Mouse (Mus musculus): ENCODE results near the gene Fgd3.

DNA sequence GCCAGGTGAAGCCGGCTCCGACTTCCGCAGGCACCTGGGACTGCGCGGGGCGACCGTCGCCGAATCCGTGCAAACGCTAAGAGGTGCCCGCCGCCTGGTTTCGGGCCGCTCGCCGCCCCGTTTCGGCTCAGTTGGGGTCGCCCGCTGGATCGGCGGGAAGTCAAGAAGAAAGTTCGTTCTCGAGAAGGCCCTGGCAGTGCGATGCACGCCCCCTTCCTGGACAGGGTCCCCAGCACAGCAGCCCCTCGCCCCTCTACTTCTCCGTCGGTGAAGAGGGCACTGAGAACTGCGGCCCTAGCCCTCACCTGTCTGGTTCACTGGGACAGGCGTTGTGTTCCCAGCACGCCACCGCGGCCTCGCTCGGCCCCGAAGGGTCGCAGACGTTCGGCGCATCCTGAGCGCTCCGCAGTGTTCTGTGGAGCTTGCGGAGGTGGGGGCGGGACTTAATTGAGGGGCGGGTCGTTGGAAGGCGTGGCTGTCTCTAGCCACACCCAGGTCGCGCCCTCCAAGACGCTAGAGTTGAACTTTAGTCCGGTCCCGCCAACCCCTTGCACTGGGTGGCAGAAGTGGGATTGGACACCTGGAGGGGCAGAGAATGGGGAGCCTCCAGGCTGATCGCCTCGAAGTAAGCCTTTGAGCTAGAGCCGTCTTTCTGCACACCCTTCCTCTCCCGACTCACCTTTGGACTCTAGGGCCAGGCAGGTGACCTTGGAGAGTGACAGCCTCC, 72.2 kb downstream of the Fgd3 start:
- TF ChIP-seq USF1 (IDR thresholded peaks at IDR 0.05; ENCODE audit: low read depth, low read length) (no peak), RAD21 (IDR thresholded peaks at IDR 0.05; ENCODE audit: low read depth, low read length) (no peak), POLR2A (IDR thresholded peaks at IDR 0.05; ENCODE audit: low read depth, low read length) (no peak), ZKSCAN1 (IDR thresholded peaks at IDR 0.05; ENCODE audit: borderline replicate concordance, low read depth, low read length) (no peak)
